Mouse (Mus musculus): ENCODE measurements at regions not wholly inside any gene's neighbourhood (a gene's known extent, or its start where the extent isn't known, plus 50 kb on each side); places are given as distances from the start of the nearest gene placed in this dataset.
"Not testable (repeated sequence)": the region's sequence is repeated elsewhere in the genome, so short reads cannot be mapped to it uniquely, and the experiment has no call there.

DNA sequence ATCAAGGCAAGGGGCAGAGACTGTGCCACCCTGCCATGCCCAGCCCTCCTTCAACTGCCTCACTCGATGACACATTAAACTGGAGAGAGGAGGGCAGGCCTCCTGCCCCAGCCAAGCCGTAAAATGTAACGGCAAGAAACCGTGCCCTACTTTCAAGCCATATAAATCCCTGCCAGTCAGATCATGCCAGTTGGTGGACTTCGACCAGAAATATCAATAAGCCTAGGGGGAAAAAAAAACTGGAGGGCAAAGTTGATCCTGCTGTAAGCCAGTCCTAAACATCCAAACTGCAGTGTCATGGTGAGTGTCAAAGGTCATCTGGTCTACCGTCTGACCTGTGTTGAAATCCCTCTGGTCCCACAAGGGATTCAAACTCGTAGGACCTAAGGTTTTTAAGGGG, 170.8 kb downstream of the Tomm20 start:
- no peak for ATAC-seq

DNA sequence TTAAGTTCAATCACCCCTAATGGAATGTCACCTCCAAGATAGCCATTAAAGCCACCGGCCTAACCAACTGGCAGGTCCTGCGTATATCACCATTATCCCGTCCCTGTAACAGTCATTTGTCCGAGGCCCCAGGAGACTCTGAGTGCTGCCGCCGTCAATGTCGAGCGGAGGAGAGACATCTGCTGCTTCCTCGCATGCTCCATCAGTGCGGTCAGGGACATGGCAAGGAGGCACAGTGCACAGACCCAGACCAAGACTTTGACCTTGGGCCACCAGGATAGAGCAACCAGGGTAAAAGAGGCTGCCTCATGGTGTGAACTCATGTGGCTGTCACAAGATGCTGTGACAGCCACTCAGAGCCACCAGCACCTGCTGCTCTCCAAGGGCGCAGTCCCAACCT, 172.9 kb downstream of the Tomm20 start:
- ATAC-seq: no peak

DNA sequence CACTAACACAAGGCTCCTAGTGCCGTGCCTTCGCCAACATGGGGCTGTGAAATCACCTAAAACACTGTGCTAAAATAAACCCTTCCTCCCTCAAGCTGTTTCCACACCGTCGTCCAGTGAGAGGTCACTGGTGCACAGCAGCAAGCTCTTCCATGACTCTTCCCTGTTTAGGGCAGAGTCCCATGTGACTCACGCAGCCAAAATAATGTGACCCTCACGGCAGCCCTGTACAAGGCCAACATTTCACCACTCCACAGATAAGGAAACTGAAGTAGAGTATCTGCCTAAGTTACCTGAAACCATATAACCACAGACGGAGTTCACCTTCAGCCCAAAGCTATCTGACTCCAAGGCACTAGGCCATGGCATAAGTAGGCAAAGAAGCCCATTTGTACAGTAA, 173.4 kb downstream of the Tomm20 start:
- no peak for ATAC-seq

DNA sequence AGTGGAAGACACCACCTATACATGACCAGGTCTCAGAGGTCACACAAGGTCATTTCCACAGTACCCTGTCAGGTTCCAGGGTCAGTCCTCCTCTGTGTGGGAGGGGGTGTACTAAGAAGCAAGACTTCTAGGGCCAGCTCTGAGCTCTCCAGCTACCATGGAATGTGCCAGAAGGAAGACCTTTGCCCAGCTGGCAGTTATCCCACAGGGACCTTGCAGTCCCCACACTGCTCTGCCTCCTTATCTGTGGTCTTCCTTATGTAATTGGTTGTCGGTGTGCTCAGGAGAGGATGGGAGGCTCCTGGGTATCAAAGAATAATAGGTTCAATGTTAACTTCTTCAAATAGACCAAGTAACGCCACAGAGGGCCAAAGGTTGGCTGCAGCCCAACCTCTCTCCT, 175.3 kb downstream of the Tomm20 start:
- not testable (repeated sequence) for ATAC-seq

DNA sequence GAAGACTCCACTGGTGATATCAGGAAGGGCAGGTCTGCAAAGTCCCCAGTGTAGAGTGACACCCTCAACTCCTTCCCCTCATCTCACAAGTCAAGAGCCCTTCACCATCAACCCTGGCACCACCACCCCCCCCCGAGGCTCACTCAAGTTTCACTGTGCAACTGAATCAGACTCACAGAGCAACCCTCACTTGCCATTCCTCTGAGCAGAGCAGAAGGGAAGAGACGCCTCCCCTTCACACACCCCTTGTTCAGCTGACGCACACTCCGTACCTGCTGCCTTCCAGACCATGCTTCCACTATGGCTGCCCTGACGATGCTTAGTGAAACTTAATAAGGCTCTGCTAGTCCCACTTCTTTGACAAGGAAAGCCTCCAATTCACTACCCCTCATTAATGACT, 174.4 kb upstream of the Irf2bp2 start:
- no peak for ATAC-seq

DNA sequence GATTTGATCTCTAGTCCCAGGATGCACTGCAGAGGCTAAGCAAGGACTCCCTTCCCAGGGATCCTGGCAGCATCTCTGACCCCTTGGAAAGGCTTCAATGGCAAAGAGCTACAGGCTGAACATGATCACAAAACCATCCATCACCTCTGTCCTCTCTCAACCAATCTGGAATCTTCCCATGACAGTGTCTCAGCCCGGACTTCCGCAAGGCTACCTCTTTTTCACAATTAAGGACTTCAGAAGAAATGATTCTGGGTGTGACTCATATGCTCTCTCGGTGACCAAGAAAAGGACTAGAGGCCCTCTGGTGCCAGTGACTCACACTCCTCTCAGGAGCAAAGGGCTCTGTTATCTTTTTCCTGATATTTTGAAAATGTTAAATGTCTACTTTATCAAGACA, 173.6 kb upstream of the Irf2bp2 start:
- no peak for ATAC-seq

DNA sequence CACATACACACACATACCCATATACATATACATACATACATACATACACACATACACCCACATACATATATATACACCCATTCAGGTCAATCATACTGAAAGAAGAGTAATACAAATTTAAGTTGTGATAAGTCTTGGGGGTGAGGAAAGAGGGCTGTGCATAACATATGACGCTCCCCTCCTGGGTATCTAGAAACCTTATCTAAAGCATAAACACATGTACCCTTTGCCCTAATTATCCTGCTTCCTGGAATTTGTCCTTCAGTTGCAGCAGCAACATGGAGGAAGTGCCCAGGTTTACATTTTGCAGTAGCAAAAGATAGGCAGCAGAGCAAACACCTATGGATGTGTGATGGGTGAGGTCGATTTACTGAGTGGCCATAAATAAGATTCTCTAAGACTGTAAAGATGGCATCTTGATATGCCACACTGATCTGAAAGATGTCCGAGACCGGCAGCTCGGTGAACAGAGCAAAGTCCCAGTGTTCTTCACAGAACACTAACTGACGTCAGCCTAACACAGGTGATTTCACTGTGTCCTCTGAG, 172.0 kb upstream of the Irf2bp2 start:
- no peak for ATAC-seq

DNA sequence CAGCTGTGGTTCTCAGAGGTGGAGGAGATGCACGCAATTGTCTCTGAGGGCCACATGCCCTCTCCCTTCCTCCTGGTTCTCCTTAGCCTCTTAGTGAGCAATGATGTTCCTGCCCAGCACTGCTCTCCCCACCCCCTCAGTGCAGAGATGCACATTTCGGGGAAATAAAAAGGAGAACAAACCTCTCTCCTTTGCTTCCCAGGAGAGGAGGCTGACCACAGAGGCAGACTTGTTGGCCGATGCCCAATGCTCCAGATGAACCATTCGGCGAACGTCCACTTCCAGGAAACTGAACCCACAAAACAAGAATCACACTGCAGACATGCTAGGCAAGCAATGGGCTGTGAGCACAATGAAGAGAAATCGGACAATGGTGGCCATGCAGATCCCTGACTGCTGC, 169.8 kb upstream of the Irf2bp2 start:
- no peak for ATAC-seq

DNA sequence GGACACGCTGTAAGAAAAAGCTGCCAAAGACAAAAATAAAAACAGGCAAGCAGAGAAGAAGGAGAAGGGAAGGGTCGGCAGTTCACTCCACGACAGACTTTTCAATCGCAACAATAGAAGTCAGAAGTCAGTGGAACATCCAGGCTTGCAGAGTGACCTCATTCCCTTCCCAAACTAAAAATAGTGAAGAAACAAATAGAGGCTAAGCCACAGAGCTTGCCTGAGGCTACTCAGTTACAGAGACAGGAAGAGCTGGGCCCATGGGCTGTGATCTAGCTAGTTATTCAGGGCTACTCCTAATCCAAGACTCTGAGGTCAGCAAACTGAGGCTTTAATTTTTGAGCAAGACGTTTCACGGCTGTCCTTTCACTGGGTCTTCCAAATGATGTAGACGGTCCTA, 165.9 kb upstream of the Irf2bp2 start:
- no peak for ATAC-seq

DNA sequence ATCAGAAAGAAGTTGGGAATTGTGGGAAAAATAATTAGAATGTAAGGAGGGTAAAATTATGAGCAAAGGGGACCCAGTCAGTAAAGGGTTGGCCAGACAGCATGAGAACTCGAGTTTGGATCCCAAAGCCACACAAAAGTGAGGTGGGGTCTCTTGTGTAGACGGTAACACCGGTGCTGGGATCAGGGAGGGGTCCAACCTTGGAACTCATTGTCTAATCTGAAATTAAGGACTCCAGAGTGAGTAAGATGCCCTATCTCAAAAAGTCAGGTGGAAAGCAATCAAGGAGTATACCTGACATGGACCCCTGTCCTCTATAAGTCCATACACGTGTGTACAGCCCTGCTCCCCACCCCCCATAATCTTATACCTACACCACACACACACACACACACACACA, 165.2 kb upstream of the Irf2bp2 start:
- no peak for ATAC-seq

DNA sequence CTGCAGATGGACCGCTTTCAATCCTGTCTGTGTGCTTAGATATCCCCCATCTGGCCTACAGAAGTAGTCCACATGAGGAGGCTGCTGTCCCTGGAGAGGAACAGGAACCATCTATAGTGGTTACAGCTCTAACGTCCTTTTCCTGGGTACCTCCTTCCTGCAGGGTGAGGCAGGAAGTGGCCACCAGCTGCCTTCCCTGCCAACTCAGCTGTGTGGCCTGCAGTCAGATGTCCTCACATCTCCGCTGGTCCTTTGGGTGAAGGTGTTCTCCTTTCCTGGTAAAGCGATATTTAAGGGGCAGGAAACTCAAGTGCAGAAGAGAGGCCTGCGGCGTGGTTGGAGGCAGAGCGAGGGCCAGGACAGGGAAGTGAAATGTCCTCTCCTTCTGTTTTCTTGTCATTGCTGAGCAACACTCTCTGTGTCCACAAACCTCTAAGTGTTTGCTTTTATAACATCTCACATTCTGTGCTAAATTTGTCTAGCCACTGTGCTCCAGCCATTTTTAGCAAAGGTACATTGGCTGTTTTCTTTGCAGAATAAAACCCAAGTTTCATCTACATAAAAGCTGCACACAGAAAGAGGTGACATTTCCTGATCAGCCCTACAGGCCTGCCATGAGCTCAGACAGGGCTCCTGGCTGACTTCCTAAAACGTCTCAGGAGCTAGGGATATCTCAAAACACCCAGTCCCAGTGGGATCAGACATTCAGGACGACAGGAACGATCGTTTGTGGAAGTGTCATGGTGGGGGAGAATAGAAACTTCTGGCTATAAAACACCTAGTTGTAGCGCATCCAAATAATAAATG, 164.4 kb upstream of the Irf2bp2 start:
- ATAC-seq: peak; percentile 96

DNA sequence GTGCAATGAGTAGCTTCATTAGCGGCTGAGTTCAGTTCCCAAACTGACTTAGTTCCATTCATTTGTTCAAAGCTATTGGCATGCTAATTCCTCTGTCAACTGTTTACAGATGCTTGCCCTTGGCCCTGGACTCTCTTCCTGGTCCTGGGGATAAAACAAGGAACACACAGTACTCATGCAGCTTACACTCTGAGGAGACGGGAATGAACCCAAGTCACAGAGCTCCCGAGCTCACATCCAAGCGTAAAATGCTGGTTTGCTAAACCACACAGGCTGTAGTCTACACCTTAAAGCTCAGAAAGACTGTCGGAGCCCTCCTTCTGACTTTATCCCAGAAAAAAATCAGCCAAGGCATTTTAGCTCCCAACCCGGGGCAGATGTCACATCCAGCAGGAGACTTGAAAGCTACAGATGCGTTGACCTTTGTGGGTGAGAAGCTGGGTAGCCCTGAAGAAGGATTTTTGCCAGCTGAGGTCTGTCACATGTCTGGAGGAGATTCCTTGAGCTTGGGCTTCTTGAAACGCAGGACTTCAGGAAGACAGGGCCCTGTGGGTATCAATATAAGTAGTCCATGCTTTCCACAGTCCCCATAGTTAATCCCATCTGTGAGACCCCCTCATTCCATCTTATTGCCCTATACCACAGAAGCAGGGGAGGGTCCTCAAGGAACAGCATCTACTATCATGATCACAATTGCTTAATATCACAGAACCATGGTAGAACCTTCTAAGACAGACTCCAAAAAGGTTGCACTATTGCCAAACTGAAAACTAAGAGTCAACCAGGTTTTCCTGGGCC, 162.7 kb upstream of the Irf2bp2 start:
- ATAC-seq: no peak

DNA sequence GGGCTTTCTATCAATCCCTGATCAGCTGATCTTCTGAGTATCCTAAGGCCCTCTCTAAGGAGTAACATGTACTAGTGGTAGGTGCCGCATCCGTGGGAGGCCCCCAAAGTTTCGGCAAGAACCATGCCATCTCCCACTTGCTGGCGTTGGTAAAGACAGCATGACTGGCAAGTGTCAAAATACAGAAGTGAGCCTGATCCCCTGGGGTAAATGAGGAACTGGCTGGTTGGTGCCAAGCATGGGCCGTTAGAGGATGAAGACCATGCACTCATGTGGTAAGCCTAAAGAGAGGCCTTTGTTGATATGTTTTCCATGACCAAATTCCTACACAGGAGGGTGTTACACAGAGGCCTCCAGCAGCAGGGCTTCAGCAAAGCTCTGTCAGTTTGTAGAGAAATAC, 161.9 kb upstream of the Irf2bp2 start:
- ATAC-seq: no peak

DNA sequence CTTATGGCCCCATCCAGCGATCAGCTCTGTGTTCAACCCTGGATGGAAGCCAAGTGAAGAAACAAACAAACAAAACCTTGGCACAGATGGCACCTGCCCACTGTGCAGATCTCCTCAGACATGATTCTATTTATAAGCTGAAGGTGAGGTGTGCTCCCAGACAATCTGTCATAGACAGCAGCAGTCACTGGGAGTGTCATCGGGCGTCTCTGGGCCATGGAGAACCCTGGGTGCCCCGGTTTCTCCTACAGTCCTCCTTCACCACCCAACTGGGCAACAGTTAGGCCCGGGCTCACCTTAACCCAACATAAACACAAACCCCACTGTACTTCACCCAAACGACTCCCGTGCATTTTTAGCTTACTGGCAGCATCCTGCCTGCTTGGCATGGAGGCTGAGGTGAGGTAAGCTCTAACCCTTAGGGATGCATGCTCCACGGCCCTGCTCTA, 160.6 kb upstream of the Irf2bp2 start:
- ATAC-seq: no peak

DNA sequence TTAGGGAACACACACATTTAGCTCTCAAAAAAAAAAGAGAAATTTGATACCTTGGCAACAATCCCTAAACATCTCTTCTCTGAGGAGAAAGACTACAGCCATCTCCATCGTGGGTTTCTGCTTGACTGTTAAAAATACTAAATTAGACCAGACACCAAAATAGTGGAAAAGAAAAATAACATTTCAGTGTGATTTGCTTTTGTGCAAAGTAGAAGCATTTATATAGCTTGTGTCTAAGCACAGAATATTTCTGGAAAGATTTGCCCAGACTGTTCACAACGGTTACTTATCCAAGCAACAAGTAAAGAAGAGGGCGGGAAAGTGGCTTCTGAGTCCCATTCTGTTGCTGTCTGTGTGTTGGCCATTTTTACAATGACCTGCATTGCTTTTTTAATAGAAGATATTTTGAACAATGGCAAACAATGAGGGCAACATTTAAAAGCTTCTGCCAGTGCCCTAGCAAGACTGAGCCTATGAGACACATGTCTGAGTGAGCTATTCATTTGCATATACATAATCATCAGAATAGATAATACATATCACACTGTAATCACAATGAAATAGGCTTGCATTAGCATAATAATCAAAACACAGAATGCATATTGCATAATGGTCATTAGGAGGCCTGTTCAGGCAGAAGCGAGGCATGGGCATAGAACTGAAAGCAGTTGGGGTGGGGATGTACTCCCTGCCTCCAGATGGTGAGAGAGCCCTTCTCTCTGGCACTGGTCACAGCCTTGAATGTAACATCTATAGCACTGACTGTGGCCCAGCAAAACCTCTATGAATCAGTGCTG, 159.5 kb upstream of the Irf2bp2 start:
- no peak for ATAC-seq

DNA sequence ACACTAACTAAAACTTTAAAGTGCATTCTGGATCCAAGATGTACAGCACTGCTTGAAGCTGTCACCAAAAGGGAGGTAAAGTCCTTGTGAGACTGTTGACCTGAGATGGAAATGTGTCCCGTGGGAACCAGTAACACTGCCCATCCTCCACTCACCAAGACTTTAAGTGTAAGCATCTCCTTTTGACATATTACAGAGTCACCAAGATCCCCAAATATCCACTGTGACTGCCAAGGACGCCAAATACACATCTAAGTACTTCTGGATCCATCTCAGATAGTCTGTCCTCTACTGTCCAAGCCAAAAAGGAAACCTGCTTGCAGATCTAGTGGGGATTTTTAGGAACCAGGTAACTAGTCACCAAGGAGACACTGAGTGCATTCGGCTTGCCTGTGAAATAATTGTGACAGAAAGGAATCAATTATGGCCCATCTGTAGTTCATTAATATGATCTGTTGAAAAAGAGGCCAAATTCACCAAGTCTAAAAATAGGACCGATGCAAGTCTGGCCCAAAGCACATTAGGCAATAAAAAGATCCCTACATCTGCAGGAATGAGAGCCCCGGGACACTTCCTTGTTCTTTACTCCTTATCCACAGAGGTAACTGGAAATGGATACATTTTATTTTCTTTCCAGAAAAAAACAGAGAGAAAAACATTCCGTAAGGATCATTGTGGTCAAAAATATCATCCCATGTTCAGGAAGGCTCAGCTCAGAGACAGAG, 157.8 kb upstream of the Irf2bp2 start:
- no peak for ATAC-seq

DNA sequence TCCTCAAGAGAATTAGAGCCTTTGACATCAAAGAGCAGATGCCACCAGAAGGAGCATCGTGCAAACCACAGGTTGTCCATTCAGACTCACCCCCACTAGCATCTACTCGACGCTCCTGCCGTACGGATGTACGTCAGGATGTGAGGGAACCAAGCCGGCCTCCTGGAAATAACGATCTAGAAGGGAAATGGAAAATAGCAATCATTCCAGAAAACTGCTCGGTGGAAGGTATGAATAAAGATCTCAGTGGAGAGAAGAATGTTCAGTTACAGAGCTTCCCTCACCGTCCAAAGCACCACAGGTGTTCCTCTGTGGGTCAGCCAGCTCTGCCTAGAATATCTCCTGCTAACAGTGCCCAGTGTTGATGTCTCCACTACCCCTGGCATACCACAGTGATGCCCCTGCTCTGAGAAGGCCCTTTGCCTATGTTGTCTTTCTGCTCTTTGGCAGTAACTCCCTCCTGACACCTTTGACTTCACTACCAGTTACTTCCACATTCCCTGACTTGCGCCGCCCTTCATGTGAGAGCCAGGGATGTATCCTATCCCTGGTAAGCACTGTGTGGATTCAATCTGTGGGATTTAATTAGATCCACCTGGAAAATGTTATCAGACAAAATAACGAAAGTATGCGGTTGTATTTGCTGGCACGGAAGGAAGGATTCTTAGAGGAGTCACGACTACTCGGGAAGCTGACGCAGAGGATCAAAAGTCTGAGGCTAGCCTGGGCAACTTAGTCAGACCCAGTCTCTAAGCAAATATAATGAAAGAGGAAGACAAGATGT, 152.4 kb upstream of the Irf2bp2 start:
- ATAC-seq: no peak

DNA sequence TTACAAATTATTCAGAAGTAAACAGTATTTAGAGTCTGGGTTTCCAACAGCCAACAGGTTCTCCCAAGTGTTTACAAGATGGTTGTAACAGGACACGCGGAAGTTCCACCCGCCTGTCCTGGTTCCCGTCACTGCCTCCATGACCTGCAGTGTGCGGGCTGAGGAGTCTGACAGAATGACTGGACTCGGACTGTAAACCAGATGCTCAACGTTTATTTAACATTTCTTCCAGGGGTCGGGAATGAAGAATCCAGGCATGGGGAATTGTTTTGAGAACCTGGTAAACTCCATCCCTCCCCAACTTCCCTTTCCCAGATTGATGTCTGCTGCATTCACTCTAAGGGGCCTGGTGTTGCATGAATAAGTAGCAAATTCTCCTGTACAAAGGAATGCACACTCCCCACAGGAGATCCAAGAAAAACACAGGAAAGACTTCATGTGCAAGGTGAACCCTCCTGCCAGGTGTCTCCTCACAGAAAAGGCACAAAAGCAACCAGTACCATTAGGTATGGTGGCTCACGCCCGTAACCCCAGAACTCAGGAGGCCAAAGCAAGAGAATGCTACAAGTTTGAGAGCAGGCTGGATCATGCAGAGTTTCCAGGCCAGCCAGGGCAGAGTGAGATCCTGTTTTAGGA, 151.1 kb upstream of the Irf2bp2 start:
- no peak for ATAC-seq

DNA sequence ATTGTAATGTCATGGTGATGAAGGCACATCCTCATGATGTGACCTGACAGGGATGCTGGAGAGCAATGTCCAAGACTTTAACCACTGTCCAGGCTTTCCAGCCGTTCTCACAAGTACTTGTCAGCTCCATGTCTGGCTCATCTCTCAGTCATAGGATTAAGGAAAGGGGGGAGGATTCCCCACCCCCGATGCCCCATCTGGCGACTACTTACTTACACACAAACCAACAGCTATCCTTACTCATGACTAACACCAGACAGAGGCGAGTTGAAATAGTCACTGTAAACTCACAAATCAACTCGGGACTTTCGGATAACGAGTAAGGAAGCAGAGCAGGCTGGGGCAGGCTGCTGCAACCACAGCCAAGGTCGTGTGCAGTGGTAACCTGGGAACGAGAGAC, 149.5 kb upstream of the Irf2bp2 start:
- ATAC-seq: no peak

DNA sequence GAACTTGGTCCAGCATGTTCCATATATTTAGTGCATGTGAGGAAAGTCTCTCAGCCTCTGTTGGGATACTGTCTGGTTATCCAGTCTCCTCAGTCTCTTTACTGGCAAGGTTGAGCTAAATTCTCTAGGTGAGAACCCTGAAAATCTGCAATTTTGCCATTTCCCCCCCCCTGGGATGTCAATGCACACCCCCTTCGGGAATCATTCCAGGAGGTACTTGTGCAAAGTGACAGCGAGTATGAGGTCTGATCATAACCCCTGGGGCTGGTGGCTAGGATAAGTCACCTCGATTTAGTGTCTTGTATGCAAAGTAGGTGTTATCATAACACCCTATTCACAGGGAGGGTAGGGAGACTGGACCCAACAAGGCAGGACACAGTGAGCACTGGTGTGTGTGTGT, 148.3 kb upstream of the Irf2bp2 start:
- ATAC-seq: no peak

DNA sequence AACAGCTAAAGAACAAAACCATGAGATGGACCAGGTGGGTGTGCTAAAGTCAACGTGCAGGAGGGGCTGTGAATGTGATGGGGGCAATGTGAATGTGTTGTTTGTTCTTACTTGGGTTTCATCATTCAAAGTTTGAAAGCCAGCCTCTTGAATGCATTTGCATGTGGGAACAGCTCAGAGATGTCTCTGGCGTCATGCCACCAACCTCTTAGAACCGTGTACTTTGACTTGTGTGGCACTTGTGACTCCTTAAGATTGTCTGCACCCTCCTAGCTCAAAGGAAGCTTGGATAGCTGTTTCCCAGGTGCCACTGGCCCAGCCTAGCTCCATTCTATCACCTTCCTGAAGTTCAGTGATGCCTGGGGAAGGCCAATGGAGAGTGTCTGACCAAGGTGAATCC, 147.2 kb upstream of the Irf2bp2 start:
- no peak for ATAC-seq
